Mouse (Mus musculus): ENCODE data around the gene Rhbdd1. TPM values are rescaled to one million over a fixed set of nuclear protein-coding genes. Genes with fewer than 3 reads are reported as not detected.

The Rhbdd1 gene
- total and polyA plus RNA-seq, 2 experiments from 2014 or later = 6.6 to 13.2 TPM

GRCm38 (mm10) chr1:82479696-82480487 is 163.6 kb downstream of the Rhbdd1 start:
- Histone ChIP-seq H3K4me2 (ENCODE audit: low read depth, low read length) (no peak overlapping the region), H3K36me3 (replicated peaks; ENCODE audit: control insufficient read depth, insufficient read depth, low read length) (no peaks in the 10 kb centered on the region), H3K9me3 (replicated peaks; ENCODE audit: control insufficient read depth, low read length) (no peaks in the 10 kb centered on the region), H3K4me1 (ENCODE audit: control insufficient read depth, insufficient read depth) (no peaks in the 10 kb centered on the region), H3K27me3 (ENCODE audit: control insufficient read depth, insufficient read depth, low read length) (no peaks in the 10 kb centered on the region), H3K9ac (replicated peaks; ENCODE audit: low read depth, low read length) (no peak overlapping the region), H3K4me3 (ENCODE audit: low read depth, low read length) (no peak overlapping the region), H3K27ac (ENCODE audit: low read depth) (no peak overlapping the region)
- WGBS = 65% methylated on average over 12 of the region's 12 CpGs
- ATAC-seq (ENCODE audit: insufficient read depth, low read depth) (no peak), DNase-seq (ENCODE audit: low spot score) (no peak)
- no peak for TF ChIP-seq CTCF (IDR thresholded peaks at IDR 0.05; ENCODE audit: low read depth)
- TF ChIP-seq EP300 (IDR thresholded peaks at IDR 0.05; ENCODE audit: low read depth) = no peak

DNA sequence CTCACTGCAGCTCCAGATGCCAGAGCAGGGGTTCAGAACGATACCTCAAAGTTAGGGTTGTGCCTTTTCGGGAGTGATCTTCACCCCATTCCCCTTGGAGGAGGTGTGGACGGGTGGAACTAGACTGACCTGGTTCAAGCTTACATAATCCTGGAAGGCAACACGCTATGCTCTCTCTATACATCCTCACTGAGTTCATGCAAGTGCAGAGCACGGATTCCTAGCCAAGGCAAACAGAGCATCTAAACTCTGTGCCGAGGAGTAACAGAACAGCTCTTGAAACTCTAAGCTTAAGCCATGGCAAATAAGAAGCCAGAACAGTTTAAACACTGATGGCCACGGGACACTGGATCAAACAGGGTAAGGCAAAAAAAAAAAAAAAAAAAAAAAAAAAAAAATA is 166.1 kb downstream of the Rhbdd1 start:
- Histone ChIP-seq H3K4me3 (ENCODE audit: low read depth, low read length) (no peak overlapping the region), H3K9me3 (replicated peaks; ENCODE audit: control insufficient read depth, low read length) (no peaks in the 10 kb centered on the region), H3K9ac (replicated peaks; ENCODE audit: low read depth, low read length) (no peak overlapping the region), H3K4me1 (ENCODE audit: control insufficient read depth, insufficient read depth) (no peaks in the 10 kb centered on the region), H3K36me3 (replicated peaks; ENCODE audit: control insufficient read depth, insufficient read depth, low read length) (no peaks in the 10 kb centered on the region), H3K4me2 (ENCODE audit: low read depth, low read length) (no peak overlapping the region), H3K27ac (ENCODE audit: low read depth) (no peak overlapping the region), H3K27me3 (ENCODE audit: control insufficient read depth, insufficient read depth, low read length) (no peaks in the 10 kb centered on the region)
- DNase-seq (ENCODE audit: low spot score) (no peak), ATAC-seq (ENCODE audit: insufficient read depth, low read depth) (no peak)
- no peak for TF ChIP-seq EP300 (IDR thresholded peaks at IDR 0.05; ENCODE audit: low read depth)
- no peak for TF ChIP-seq CTCF (IDR thresholded peaks at IDR 0.05; ENCODE audit: low read depth)
- WGBS = 75% methylated on average over 7 of the region's 7 CpGs

DNA sequence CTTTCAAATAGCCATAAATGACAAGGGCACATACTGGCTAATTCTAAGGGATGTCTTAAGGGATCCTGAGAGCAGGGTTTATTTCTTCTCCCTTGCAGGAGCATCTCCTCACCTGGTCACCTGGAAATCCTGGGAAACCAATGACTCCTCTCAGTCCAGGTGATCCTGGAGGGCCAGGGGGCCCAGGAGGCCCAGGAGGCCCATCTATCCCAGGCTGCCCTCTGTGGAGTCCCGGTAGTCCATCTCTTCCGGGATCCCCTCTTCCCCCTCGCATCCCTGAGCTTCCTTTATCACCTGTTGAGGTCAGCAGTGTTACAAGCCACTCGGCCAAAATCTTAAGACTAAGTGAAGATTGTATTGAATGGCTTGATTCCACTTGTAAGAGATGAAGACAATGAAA is 170.1 kb downstream of the Rhbdd1 start:
- no peaks in the 10 kb centered on the region for H3K4me1 ChIP-seq (ENCODE audit: control insufficient read depth, insufficient read depth)
- H3K9me3 ChIP-seq (replicated peaks; ENCODE audit: control insufficient read depth, low read length) = no peaks in the 10 kb centered on the region
- no peaks in the 10 kb centered on the region for H3K27me3 ChIP-seq (ENCODE audit: control insufficient read depth, insufficient read depth, low read length)
- H3K27ac ChIP-seq (ENCODE audit: low read depth) = no peak overlapping the region
- no peak for TF ChIP-seq EP300 (IDR thresholded peaks at IDR 0.05; ENCODE audit: low read depth)
- no peak for TF ChIP-seq CTCF (IDR thresholded peaks at IDR 0.05; ENCODE audit: low read depth)
- no peak overlapping the region for H3K4me2 ChIP-seq (ENCODE audit: low read depth, low read length)
- DNase-seq (ENCODE audit: low spot score) = no peak
- H3K4me3 ChIP-seq (ENCODE audit: low read depth, low read length) = no peak overlapping the region
- WGBS = 63% methylated on average over 4 of the region's 4 CpGs
- H3K36me3 ChIP-seq (replicated peaks; ENCODE audit: control insufficient read depth, insufficient read depth, low read length) = no peaks in the 10 kb centered on the region
- H3K9ac ChIP-seq (replicated peaks; ENCODE audit: low read depth, low read length) = no peak overlapping the region
- ATAC-seq (ENCODE audit: insufficient read depth, low read depth) = no peak

- Histone ChIP-seq H3K27me3 (ENCODE audit: control insufficient read depth, insufficient read depth, low read length) (no peaks in the 10 kb centered on the region), H3K36me3 (replicated peaks; ENCODE audit: control insufficient read depth, insufficient read depth, low read length) (no peaks in the 10 kb centered on the region), H3K9ac (replicated peaks; ENCODE audit: low read depth, low read length) (no peak overlapping the region), H3K9me3 (replicated peaks; ENCODE audit: control insufficient read depth, low read length) (no peaks in the 10 kb centered on the region), H3K27ac (ENCODE audit: low read depth) (no peak overlapping the region), H3K4me2 (ENCODE audit: low read depth, low read length) (no peak overlapping the region), H3K4me1 (ENCODE audit: control insufficient read depth, insufficient read depth) (no peaks in the 10 kb centered on the region), H3K4me3 (ENCODE audit: low read depth, low read length) (no peak overlapping the region)
- no peak for DNase-seq (ENCODE audit: low spot score)
- ATAC-seq (ENCODE audit: insufficient read depth, low read depth) = no peak
- WGBS = 85% methylated on average over 2 of the region's 2 CpGs
- TF ChIP-seq CTCF (IDR thresholded peaks at IDR 0.05; ENCODE audit: low read depth) (no peak), EP300 (IDR thresholded peaks at IDR 0.05; ENCODE audit: low read depth) (no peak)
Measured at GRCm38 (mm10) chr1:82491954-82492353, 175.7 kb downstream of the Rhbdd1 start.

Small RNA genes within 50 kb of the gene (microRNA-seq; reads per million reads assigned to microRNA genes)
- not detected for gene Gm22112

Other genes starting within 250 kb of the Rhbdd1 start
- not detected in 2 replicates for gene Gm9747, start 83.3 kb upstream of the Rhbdd1 start, total RNA-seq (2014; rRNA removed; ENCODE audit: low replicate concordance)
- 15.6 and 17.1 TPM in 2 replicates for gene Gm9747, start 83.3 kb upstream of the Rhbdd1 start, polyA plus RNA-seq (2015; fragmentation: Nextera tagmentation; extraction: Ambion mirVana)
- 40.0 and 66.6 TPM in 2 replicates for gene Irs1, start 25.0 kb upstream of the Rhbdd1 start, total RNA-seq (2014; rRNA removed; ENCODE audit: low replicate concordance)
- gene Irs1, start 25.0 kb upstream of the Rhbdd1 start, polyA plus RNA-seq (2015; fragmentation: Nextera tagmentation; extraction: Ambion mirVana) = 4.4 and 4.7 TPM in 2 replicates